In genomic region chr12:104547561-104547960, GRCm38 (mm10) we compare ENCODE assay signal across 26 mouse cellular contexts.
A peak's percentile ranks its signal among the peaks of the same experiment; 100 is the strongest.
DNase-seq lines count a peak whose midpoint lies in the region; ATAC-seq and TF ChIP-seq lines count a peak whose summit lies in the region.
"Had no signal": no experiment of that assay in that cellular context is flagged by ENCODE, and none has a peak within 500 bp of the region (broad histone marks: within the 10 kb centered on the region; RNA-seq: fewer than 3 reads in every experiment).

No protein-coding gene starts in this region.

- no peaks in the 10 kb centered on the region for H3K36me3 ChIP-seq in limb, embryonic 14.5 days (ENCODE audit: control insufficient read depth, insufficient read depth, low read length)
- H3K36me3 ChIP-seq in limb, embryonic 10.5 days, result no peaks in the 10 kb centered on the region
- no peaks in the 10 kb centered on the region for H3K36me3 ChIP-seq in embryonic facial prominence, embryonic 10.5 days (replicated peaks)
- H3K36me3 ChIP-seq in stomach, embryonic 16.5 days (ENCODE audit: control insufficient read depth, insufficient read depth, low read length), result no peaks in the 10 kb centered on the region
- H3K36me3 ChIP-seq: embryonic facial prominence, embryonic 15.5 days; forebrain, embryonic 12.5 days; forebrain, embryonic 15.5 days; hindbrain, embryonic 12.5 days; hindbrain, embryonic 15.5 days had no signal

- H3K27ac ChIP-seq in limb, embryonic 14.5 days (replicated peaks; ENCODE audit: low read depth, low read length), result no peak overlapping the region
- H3K27ac ChIP-seq in limb, embryonic 10.5 days, result no peak overlapping the region
- H3K27ac ChIP-seq in embryonic facial prominence, embryonic 10.5 days (replicated peaks), result 0 out of 2 replicates have a peak overlapping the region, but pooled peaks have one; percentile 30
- no peak overlapping the region for H3K27ac ChIP-seq in stomach, embryonic 16.5 days (ENCODE audit: low read length)
- H3K27ac ChIP-seq: embryonic facial prominence, embryonic 15.5 days; forebrain, embryonic 12.5 days; forebrain, embryonic 15.5 days; gastrocnemius, adult 2 months; hindbrain, embryonic 12.5 days; hindbrain, embryonic 15.5 days had no signal

- no peak overlapping the region for H3K4me2 ChIP-seq in limb, embryonic 14.5 days (replicated peaks; ENCODE audit: low read depth, low read length, severe bottlenecking)
- H3K4me2 ChIP-seq in stomach, embryonic 16.5 days (ENCODE audit: low read depth, low read length), result no peak overlapping the region
- H3K4me2 ChIP-seq: embryonic facial prominence, embryonic 15.5 days; forebrain, embryonic 12.5 days; forebrain, embryonic 15.5 days; heart, embryonic 11.5 days; hindbrain, embryonic 12.5 days; hindbrain, embryonic 15.5 days had no signal

- no peaks in the 10 kb centered on the region for H3K9me3 ChIP-seq in limb, embryonic 14.5 days (ENCODE audit: control insufficient read depth, low read length)
- no peaks in the 10 kb centered on the region for H3K9me3 ChIP-seq in limb, embryonic 10.5 days (replicated peaks)
- no peaks in the 10 kb centered on the region for H3K9me3 ChIP-seq in embryonic facial prominence, embryonic 10.5 days
- H3K9me3 ChIP-seq in stomach, embryonic 16.5 days (replicated peaks; ENCODE audit: control insufficient read depth, low read length), result no peaks in the 10 kb centered on the region
- H3K9me3 ChIP-seq: embryonic facial prominence, embryonic 15.5 days; forebrain, embryonic 12.5 days; forebrain, embryonic 15.5 days; hindbrain, embryonic 12.5 days; hindbrain, embryonic 15.5 days had no signal

- H3K9ac ChIP-seq in limb, embryonic 14.5 days (ENCODE audit: low read depth, low read length, severe bottlenecking), result no peak overlapping the region
- H3K9ac ChIP-seq in stomach, embryonic 16.5 days (ENCODE audit: low read length), result no peak overlapping the region
- H3K9ac ChIP-seq: embryonic facial prominence, embryonic 15.5 days; forebrain, embryonic 12.5 days; forebrain, embryonic 15.5 days; hindbrain, embryonic 12.5 days; hindbrain, embryonic 15.5 days had no signal

- H3K27me3 ChIP-seq in limb, embryonic 14.5 days (ENCODE audit: control insufficient read depth, insufficient read depth, low read length), result no peaks in the 10 kb centered on the region
- peaks cover 26% of the 10 kb centered on the region; the same call in 1 of the 2 replicates for H3K27me3 ChIP-seq in limb, embryonic 10.5 days (ENCODE audit: low read depth, poor library complexity, severe bottlenecking)
- H3K27me3 ChIP-seq in embryonic facial prominence, embryonic 10.5 days (replicated peaks; ENCODE audit: low read depth, poor library complexity, severe bottlenecking), result 0 out of 2 replicates have a peak, but pooled peaks cover 5% of the 10 kb centered on the region
- no peaks in the 10 kb centered on the region for H3K27me3 ChIP-seq in stomach, embryonic 16.5 days (ENCODE audit: control insufficient read depth, insufficient read depth, low read length)
- H3K27me3 ChIP-seq: embryonic facial prominence, embryonic 15.5 days; forebrain, embryonic 12.5 days; forebrain, embryonic 15.5 days; hindbrain, embryonic 12.5 days; hindbrain, embryonic 15.5 days had no signal

- 81% methylated on average over 3 of the region's 3 CpGs for WGBS in limb, embryonic 14.5 days
- WGBS in limb, embryonic 10.5 days, result 76% methylated on average over 3 of the region's 3 CpGs
- WGBS in embryonic facial prominence, embryonic 10.5 days, result 79% methylated on average over 3 of the region's 3 CpGs
- WGBS in stomach, embryonic 16.5 days, result 64% methylated on average over 3 of the region's 3 CpGs

- no peaks in the 10 kb centered on the region for H3K4me1 ChIP-seq in limb, embryonic 14.5 days (ENCODE audit: control insufficient read depth, insufficient read depth, low read length)
- H3K4me1 ChIP-seq in limb, embryonic 10.5 days, result peaks cover 13% of the 10 kb centered on the region; the same call in 1 of the 2 replicates
- H3K4me1 ChIP-seq in embryonic facial prominence, embryonic 10.5 days, result peaks cover 37% of the 10 kb centered on the region
- H3K4me1 ChIP-seq in stomach, embryonic 16.5 days (ENCODE audit: control insufficient read depth, insufficient read depth, low read length), result no peaks in the 10 kb centered on the region
- H3K4me1 ChIP-seq: forebrain, embryonic 12.5 days; forebrain, embryonic 15.5 days; hindbrain, embryonic 12.5 days; hindbrain, embryonic 15.5 days had no signal

- DNase-seq in limb, embryonic 14.5 days (ENCODE audit: low spot score), result no peak
- DNase-seq in limb, embryonic 10.5 days (ENCODE audit: low spot score), result no peak
- peak; percentile 51 for DNase-seq in 3T3-L1 (ENCODE audit: low read depth, low spot score)
- no peak for DNase-seq in embryonic facial prominence, embryonic 10.5 days (ENCODE audit: low spot score)
- DNase-seq in gastrocnemius, adult 18-20 months (ENCODE audit: low spot score), result no peak
- DNase-seq in cerebellum, postnatal 14 days, result no peak
- DNase-seq in adrenal gland, postnatal 36 days, result no peak
- DNase-seq: adrenal gland, adult 8-10 months; adrenal gland, postnatal 25 days; cerebellum, adult 11 months; cerebellum, adult 2 months; cerebellum, adult 9-11 months; cerebellum, postnatal 36 days; embryo, embryonic 11 days; gastrocnemius, adult 2 months; gastrocnemius, postnatal 14 days; heart, adult 11 months had no signal

- TF ChIP-seq POLR2A in limb, embryonic 14.5 days (IDR thresholded peaks at IDR 0.05; ENCODE audit: borderline replicate concordance, extremely low read depth, insufficient read depth, insufficient read length), result no peak

- H3K4me3 ChIP-seq in limb, embryonic 14.5 days (replicated peaks; ENCODE audit: low read length), result no peak overlapping the region
- no peak overlapping the region for H3K4me3 ChIP-seq in limb, embryonic 10.5 days
- H3K4me3 ChIP-seq in embryonic facial prominence, embryonic 10.5 days, result no peak overlapping the region
- no peak overlapping the region for H3K4me3 ChIP-seq in stomach, embryonic 16.5 days (replicated peaks; ENCODE audit: low read length)
- H3K4me3 ChIP-seq: embryonic facial prominence, embryonic 15.5 days; forebrain, embryonic 12.5 days; forebrain, embryonic 15.5 days; gastrocnemius, adult 2 months; hindbrain, embryonic 12.5 days; hindbrain, embryonic 15.5 days had no signal

- 0 out of 2 replicates have a peak, but pooled peaks have one; percentile 35 for ATAC-seq in limb, embryonic 14.5 days (ENCODE audit: low FRiP score, low read depth)
- ATAC-seq in stomach, embryonic 16.5 days (ENCODE audit: insufficient read depth, low FRiP score), result peak; percentile 18; the same call in 1 of the 2 replicates
- ATAC-seq: activated CD4-positive, CD25-positive, alpha-beta regulatory T cell, adult 4 months; CD4-positive, CD25-positive, alpha-beta regulatory T cell, adult 4 months; forebrain, embryonic 15.5 days had no signal
